Mouse (Mus musculus) intestine, embryonic 14.5 days (tissue): ENCODE measurements around the gene Foxp1. TPM values are rescaled to one million over a fixed set of nuclear protein-coding genes. Genes with fewer than 3 reads are reported as not detected.

ENCODE experiments used
- ATAC-seq: fragments of 200-750 bp; cut with Nextera tagmentation; replicated peaks from 2 replicates; pipeline ENCODE4 v1.8.0; 2017; ENCODE audit warnings: low read depth, moderate number of reproducible peaks, moderate TSS enrichment, moderate library complexity; ENCODE audit not compliant: low FRiP score, low TSS enrichment
- DNase-seq: peaks from one replicate; pipeline ENCODE4 v3.0.0-alpha.2; 2018; ENCODE audit warnings: low spot score
- H3K27ac ChIP-seq: fragments of 300-500 bp; sonication (generic); 2 replicates; pipeline ENCODE4 v1.5.1; 2014; ENCODE audit warnings: low read depth, mild to moderate bottlenecking, control low read depth
- H3K27me3 ChIP-seq: fragments of 300-500 bp; sonication (generic); replicated peaks from 2 replicates; pipeline ENCODE4 v1.6.1; 2014; ENCODE audit warnings: low read length, control low read depth; ENCODE audit not compliant: control insufficient read depth, insufficient read depth
- H3K36me3 ChIP-seq: fragments of 300-500 bp; sonication (generic); 2 replicates; pipeline ENCODE4 v1.6.1; 2014; ENCODE audit warnings: low read length, control low read depth; ENCODE audit not compliant: control insufficient read depth, insufficient read depth
- H3K4me1 ChIP-seq: fragments of 300-500 bp; sonication (generic); replicated peaks from 2 replicates; pipeline ENCODE4 v1.6.1; 2014; ENCODE audit warnings: low read length, control low read depth, mixed read lengths; ENCODE audit not compliant: control insufficient read depth, insufficient read depth
- H3K4me2 ChIP-seq: fragments of 300-500 bp; sonication (generic); 2 replicates; pipeline ENCODE4 v1.6.1; 2014; ENCODE audit warnings: low read length
- H3K4me3 ChIP-seq: fragments of 300-500 bp; sonication (generic); 2 replicates; pipeline ENCODE4 v1.5.1; 2014; ENCODE audit warnings: low read depth, low read length, control low read depth, mixed read lengths
- H3K9ac ChIP-seq: fragments of 300-500 bp; sonication (generic); 2 replicates; pipeline ENCODE4 v1.6.1; 2014; ENCODE audit warnings: mild to moderate bottlenecking, low read length
- H3K9me3 ChIP-seq: fragments of 300-500 bp; sonication (generic); 2 replicates; pipeline ENCODE4 v1.6.1; 2016; ENCODE audit warnings: low read length, control low read depth; ENCODE audit not compliant: control insufficient read depth
- WGBS: fragments of 180-500 bp; shearing (Covaris S2); extraction: QIAGEN DNeasy Blood & Tissue Kit; methylation state at CpG from one replicate; pipeline ENCODE4 v1.1.7; 2014; 5-methylcytosine and 5-hydroxymethylcytosine counted together
- polyA plus RNA-seq: library from polyadenylated mRNA; unstranded; fragments of >200 nt; fragmentation: Nextera tagmentation; extraction: Ambion mirVana; gene quantifications from 2 replicates; pipeline ENCODE4 v1.2.1, GENCODE M21; 2014

Gene Foxp1
- polyA plus RNA-seq, 1 experiment from 2014 or later = 133 TPM

DNA sequence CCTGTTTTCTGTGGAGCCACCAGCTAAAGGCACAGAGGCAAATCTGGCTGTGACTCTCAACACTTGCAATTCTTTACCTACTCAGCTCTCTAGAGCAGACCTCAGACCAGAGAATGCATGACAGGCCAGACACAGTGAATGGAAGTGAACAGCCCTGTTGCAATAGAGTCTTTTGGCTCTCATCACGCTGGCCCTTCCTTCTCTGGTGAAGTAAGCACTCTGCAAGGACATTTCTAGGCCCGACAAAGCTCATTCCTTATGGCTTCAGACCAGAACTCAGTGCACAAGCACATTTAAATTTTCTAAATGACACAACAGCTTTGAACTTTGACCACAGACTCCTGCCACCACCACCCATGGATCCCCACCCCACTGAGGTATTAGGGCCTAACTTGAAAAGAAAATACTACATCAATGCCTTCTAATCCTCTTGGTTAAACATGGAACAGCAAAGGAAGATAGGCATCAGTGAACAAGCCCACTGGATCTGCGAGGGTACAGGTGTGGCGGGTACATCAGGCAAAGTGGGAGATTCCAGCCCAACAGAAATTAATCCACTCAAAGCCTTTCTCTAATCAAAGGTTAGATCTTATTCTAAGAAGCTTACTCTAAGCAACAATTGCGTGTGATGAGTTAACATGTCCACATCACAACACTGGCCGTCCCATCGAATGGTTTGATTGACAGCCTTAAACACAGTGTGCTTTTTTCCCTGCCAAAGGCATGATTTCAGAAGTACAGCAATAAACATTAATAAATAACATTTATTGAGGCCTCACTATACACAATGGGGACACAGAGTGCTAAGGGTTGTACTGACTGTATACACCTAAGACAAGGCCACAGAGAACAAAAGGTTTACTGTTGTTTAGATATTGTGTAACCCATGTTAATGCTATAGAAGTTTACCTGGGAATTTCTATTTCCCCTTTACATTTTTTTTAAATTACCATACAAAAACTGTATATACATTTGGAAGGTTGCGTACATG is 401.4 kb downstream of the Foxp1 start:
- no peaks in the 10 kb centered on the region for H3K27me3 ChIP-seq
- DNase-seq (no peak), ATAC-seq (no peak; the same call in 1 of the 2 replicates)
- no peaks in the 10 kb centered on the region; the same call in 1 of the 2 replicates for H3K36me3 ChIP-seq
- 0 out of 2 replicates have a peak, but pooled peaks cover 4% of the 10 kb centered on the region for H3K4me1 ChIP-seq
- WGBS = 75% methylated on average over 8 of the region's 8 CpGs
- H3K9ac ChIP-seq = no peak overlapping the region
- no peak overlapping the region for H3K27ac ChIP-seq
- H3K9me3 ChIP-seq = no peaks in the 10 kb centered on the region
- no peak overlapping the region for H3K4me2 ChIP-seq
- H3K4me3 ChIP-seq = no peak overlapping the region

DNA sequence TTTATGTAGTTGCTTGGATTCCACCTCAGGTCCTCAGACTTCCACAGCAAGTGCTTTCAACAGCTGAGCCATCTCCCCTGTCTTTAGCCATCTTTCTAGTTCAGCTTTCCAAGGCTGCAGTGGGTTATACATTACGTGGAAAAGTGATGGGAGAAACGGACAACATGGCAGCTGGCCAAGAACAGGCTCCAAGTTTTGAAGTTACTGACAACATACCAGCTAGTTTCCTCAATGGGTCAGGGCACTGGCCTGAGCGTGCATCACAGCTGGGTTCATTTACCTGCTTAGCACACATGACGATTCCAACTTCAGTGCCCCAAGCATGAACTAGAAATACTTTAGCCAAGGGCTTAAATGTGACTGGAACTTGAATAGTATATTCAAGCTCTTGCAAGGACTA is 404.0 kb downstream of the Foxp1 start:
- Histone ChIP-seq H3K27me3 (no peaks in the 10 kb centered on the region), H3K4me2 (no peak overlapping the region), H3K9ac (no peak overlapping the region), H3K4me3 (no peak overlapping the region), H3K27ac (no peak overlapping the region), H3K36me3 (no peaks in the 10 kb centered on the region), H3K9me3 (no peaks in the 10 kb centered on the region), H3K4me1 (0 out of 2 replicates have a peak, but pooled peaks cover 4% of the 10 kb centered on the region)
- DNase-seq = no peak
- WGBS = 69% methylated on average over 4 of the region's 4 CpGs
- no peak for ATAC-seq

DNA sequence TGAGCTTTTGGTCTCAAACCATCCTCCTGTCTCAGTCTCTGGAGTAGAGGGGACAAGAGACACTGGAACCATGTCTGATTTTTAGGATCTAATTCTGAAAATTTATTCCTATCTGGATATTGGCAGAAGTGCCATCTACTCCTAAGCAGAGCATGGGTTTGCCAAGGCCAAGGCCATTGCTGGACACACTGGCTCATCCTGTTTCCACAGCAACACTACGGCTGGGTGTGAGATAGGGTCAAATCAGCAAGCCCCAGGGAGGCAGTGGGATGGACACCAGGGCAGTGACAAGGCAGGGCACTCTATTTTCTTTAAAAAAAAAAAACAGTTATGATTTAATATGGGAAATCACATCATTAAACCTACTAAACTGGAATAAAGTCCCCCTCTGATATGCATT is 405.1 kb downstream of the Foxp1 start:
- DNase-seq = no peak
- Histone ChIP-seq H3K36me3 (no peaks in the 10 kb centered on the region), H3K27ac (no peak overlapping the region), H3K4me3 (no peak overlapping the region), H3K27me3 (no peaks in the 10 kb centered on the region), H3K9ac (no peak overlapping the region), H3K4me1 (0 out of 2 replicates have a peak, but pooled peaks cover 4% of the 10 kb centered on the region), H3K4me2 (no peak overlapping the region), H3K9me3 (no peaks in the 10 kb centered on the region)
- no peak for ATAC-seq
- WGBS = 77% methylated on average over 1 of the region's 1 CpGs

DNA sequence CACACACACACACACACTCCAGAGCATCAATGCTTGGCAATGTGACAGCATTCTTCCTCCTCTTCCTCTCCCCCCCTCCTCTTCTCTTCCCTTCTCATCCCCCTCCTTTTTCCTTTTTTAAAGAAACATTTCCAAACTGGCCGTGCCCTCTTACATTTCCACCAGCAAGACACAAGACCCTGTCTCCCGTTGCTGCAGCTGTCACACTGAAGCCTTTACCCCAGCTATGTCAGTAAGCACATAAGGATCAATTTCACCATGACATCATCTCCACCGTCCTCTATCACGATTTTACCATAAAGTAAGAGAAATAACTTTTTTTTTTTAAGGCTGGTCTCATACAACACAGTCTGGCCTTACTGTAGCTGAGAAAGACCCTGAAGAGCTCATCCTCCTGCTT is 410.7 kb downstream of the Foxp1 start:
- Histone ChIP-seq H3K36me3 (no peaks in the 10 kb centered on the region), H3K4me1 (no peaks in the 10 kb centered on the region), H3K4me3 (no peak overlapping the region), H3K27me3 (no peaks in the 10 kb centered on the region), H3K9me3 (no peaks in the 10 kb centered on the region), H3K9ac (no peak overlapping the region), H3K27ac (no peak overlapping the region), H3K4me2 (no peak overlapping the region)
- no peak for ATAC-seq
- WGBS = 71% methylated on average over 4 of the region's 4 CpGs
- no peak for DNase-seq

DNA sequence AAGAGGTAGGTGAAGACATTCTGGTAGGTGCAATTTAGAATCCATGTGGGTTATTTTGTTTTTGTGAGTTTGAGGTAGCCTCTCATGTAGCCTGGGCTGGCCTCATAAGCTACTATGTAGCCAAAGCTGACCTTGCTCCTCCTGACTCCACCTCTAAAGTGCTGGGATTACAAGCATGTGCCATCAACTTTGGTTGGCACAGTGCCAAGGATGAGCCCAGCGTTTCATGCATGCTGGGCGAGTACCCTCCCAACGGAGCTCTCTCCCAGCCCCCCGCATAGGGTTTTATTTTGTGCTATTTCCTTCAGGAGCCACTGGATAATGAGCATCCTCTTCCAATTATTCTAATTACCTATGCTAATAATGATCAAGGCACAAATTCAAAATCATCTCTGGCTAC is 414.1 kb downstream of the Foxp1 start:
- DNase-seq (no peak), ATAC-seq (no peak)
- Histone ChIP-seq H3K9me3 (no peaks in the 10 kb centered on the region), H3K4me2 (no peak overlapping the region), H3K36me3 (no peaks in the 10 kb centered on the region), H3K4me3 (no peak overlapping the region), H3K27me3 (no peaks in the 10 kb centered on the region), H3K27ac (no peak overlapping the region), H3K9ac (no peak overlapping the region), H3K4me1 (peaks cover 13% of the 10 kb centered on the region)
- 78% methylated on average over 4 of the region's 4 CpGs for WGBS

DNA sequence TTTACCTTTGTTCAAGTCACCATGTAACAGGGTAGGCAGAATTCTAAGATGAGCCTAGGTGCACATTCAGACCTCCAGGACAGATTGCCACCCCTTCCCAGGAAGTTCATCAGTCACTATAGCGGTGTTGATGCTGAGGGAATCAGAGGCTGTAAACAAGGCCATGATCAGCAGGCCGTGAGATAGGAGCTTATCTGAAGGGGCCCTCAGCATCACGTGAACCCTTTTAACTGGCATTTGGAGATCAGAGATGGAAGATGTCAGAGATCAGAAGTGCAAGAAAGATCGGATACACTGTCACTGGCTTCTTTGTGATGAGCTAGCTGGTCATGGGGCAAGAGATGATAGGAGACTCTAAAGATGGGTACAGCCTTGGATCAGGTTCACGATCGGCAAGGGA is 414.8 kb downstream of the Foxp1 start:
- no peak overlapping the region for H3K27ac ChIP-seq
- 78% methylated on average over 6 of the region's 6 CpGs for WGBS
- no peaks in the 10 kb centered on the region for H3K36me3 ChIP-seq
- no peaks in the 10 kb centered on the region for H3K27me3 ChIP-seq
- H3K4me2 ChIP-seq = no peak overlapping the region
- H3K4me3 ChIP-seq = no peak overlapping the region
- ATAC-seq (no peak), DNase-seq (no peak)
- H3K9me3 ChIP-seq = no peaks in the 10 kb centered on the region
- no peak overlapping the region for H3K9ac ChIP-seq
- peaks cover 17% of the 10 kb centered on the region for H3K4me1 ChIP-seq

DNA sequence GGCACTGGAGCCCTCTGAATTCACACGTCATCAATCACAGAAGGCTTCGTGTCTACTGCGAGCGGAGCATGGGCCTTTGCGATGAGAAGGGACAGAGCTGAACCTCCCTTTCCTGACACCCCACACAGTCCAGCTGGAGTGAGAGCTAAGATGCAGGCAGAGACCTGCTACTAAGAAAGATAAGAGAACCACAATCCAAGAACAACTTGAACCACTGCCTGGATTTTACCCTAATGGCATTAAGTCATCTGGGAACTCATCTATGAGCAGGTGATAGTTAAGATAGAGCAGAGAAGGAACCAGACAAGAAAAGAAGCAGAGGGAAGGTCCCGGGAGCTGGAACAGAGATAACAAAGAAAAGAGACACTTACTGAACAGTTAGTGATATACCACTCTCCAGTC is 415.4 kb downstream of the Foxp1 start:
- no peak overlapping the region for H3K9ac ChIP-seq
- WGBS = 31% methylated on average over 6 of the region's 6 CpGs
- ATAC-seq = peak; percentile 34; the same call in 1 of the 2 replicates
- H3K4me3 ChIP-seq = no peak overlapping the region
- peak overlapping the region; percentile 38; the same call in 1 of the 2 replicates for H3K27ac ChIP-seq
- no peak overlapping the region for H3K4me2 ChIP-seq
- no peaks in the 10 kb centered on the region for H3K9me3 ChIP-seq
- DNase-seq = no peak
- peaks cover 22% of the 10 kb centered on the region for H3K4me1 ChIP-seq
- no peaks in the 10 kb centered on the region for H3K27me3 ChIP-seq
- no peaks in the 10 kb centered on the region for H3K36me3 ChIP-seq

DNA sequence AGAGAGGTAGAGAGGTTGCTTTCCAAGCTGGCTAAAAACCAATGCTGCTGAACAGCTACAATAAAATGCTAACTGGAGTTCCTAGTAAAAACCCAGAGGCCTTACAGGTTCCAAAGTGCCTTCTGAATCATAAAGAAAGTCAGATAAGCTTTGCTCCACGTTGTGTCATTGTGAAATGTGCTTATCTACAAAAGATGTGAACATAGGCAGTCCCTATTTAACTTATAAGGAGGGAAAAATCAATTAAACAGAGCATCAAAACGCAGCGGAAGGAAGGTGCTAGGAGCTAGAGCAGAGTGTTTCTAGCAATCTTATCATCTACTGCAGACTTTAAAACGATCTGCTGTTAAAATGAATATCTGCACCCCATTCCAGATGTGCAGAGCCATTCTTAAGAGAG is 416.5 kb downstream of the Foxp1 start:
- Histone ChIP-seq H3K27me3 (no peaks in the 10 kb centered on the region), H3K4me3 (no peak overlapping the region), H3K4me1 (peaks cover 33% of the 10 kb centered on the region), H3K4me2 (no peak overlapping the region), H3K9ac (no peak overlapping the region), H3K9me3 (no peaks in the 10 kb centered on the region), H3K27ac (0 out of 2 replicates have a peak overlapping the region, but pooled peaks have one; percentile 38), H3K36me3 (no peaks in the 10 kb centered on the region)
- DNase-seq = no peak
- WGBS = 68% methylated on average over 4 of the region's 4 CpGs
- ATAC-seq = no peak; the same call in 1 of the 2 replicates
